Mouse (Mus musculus) hindlimb bud, embryonic 11.5 days (tissue): ENCODE measurements around the gene Lcn4.
"Not testable (repeated sequence)": the region's sequence is repeated elsewhere in the genome, so short reads cannot be mapped to it uniquely, and the experiment has no call there.

Experiments used
- DNase-seq: peaks from one replicate; pipeline ENCODE4 v3.0.0-alpha.2; 2012; ENCODE audit warnings: low read depth, low spot score; ENCODE audit errors: extremely low spot score

Lcn4 gene

GRCm38 (mm10) chr2:26671182-26671581 is at the start of gene Lcn4:
TSS of gene Lcn4 (minus strand) at chr2:26671282.
- no peak for DNase-seq

DNA sequence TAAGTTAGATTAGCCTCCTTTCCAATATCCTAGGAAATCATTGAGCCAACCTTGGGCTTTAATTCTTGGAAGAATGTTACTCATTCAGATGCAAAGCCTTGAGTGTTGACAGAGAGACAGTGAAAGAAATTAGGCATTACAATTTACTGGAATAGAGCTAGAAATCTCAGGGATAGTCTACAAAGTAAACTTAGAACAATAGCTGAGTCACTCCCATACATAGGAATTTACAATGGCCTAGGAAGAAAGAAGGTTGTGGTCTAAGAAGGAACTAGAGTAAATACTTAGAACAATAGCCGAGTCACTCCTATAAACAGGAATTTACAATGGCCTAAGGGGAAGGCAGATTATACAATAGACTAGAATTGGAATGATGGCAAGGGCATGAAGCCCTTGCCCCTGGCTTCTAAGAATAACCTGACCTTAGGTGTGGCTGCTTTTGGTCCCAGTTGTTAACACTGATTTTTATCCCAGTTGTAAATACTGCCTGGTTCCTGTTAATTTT is 15.1 kb upstream of the Lcn4 start:
- no peak for DNase-seq

- no peak for DNase-seq
These were observed 2.3 kb downstream of the Lcn4 start for GRCm38 (mm10) chr2:26668746-26669145.

- DNase-seq, result not testable (repeated sequence)
These were observed 7.5 kb downstream of the Lcn4 start for GRCm38 (mm10) chr2:26663551-26663950.

GRCm38 (mm10) chr2:26663112-26663511 is 8.0 kb downstream of the Lcn4 start:
- no peak for DNase-seq

- no peak for DNase-seq
These were observed 8.6 kb downstream of the Lcn4 start for GRCm38 (mm10) chr2:26662509-26662882.

GRCm38 (mm10) chr2:26661768-26662508 is 9.1 kb downstream of the Lcn4 start:
- DNase-seq, result no peak

GRCm38 (mm10) chr2:26661143-26661752 is 9.8 kb downstream of the Lcn4 start:
- no peak for DNase-seq

- DNase-seq, result no peak
These were observed 13.7 kb downstream of the Lcn4 start for GRCm38 (mm10) chr2:26657426-26657825.

- no peak for DNase-seq
These were observed 16.4 kb downstream of the Lcn4 start for GRCm38 (mm10) chr2:26654687-26655086.

- DNase-seq, result peak; percentile 80
These were observed 24.3 kb downstream of the Lcn4 start for GRCm38 (mm10) chr2:26646643-26647293.

- DNase-seq, result no peak
These were observed 27.1 kb downstream of the Lcn4 start for GRCm38 (mm10) chr2:26643942-26644341.

- DNase-seq, result no peak
These were observed 30.0 kb downstream of the Lcn4 start for GRCm38 (mm10) chr2:26641006-26641647.

DNA sequence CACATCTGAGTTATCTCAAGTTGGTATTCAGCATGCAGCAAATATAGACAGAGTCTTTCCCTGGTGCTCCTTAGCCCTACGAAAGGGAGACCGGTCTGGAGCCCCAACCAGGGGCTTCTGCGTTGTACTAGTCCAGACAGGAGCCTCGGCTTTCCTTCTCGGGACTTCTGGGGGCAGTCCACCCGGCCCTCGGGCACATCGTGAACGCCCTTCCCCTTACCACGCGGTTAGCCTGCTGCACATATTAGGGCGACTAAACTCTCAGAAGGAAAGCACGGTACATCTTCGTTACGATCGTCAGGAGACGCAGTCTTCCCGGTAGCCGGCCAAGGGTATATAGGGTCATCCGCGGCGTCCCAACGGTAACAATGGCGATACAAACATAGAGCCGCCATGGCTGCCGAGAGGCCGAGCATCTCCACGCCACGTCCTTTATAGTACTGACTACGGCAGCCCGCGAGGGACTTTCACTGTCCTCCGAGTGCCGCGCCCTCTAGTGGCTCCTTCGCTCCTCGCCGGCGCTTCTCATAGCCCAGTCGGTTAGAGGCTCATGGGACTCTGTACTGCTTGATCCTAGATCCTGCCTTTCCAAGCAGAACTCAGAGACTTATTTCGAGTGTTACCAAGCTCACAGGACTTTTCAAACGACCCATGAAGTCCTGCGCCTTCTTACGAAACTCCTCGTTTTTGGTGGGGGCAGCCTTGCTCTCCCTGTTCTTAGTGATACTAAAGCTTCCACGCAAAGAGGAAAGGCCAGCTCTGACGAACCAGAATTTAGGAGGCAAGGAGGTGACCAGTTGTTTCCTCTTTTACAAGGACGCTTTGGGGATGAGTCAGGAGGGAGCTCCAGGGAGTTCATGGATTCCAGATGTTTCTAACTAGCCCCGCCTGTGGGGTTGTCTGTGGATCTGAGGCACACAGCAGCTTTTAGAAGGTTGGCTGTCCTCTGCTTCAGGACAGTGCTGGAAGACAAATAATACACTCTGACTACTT is 30.9 kb downstream of the Lcn4 start:
- DNase-seq, result peak; percentile 88

DNA sequence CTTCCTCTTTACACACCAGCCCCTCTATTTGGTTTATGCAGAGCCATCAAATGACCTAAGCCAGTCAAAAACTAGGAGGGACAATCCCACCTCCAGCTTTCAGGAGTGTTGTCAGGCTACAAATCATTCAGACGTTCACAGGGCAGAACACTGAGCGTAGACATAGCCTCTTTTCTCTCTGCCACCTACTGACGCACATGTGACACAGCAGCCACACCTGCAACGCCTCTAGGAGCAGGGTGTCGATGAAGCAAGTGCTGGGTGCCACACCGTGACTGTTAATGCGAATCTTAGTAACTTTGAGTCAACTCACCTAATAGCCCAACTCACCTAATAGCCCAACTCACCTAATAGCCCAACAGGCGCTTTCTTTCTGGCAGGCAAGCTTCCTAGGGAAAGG is 32.0 kb downstream of the Lcn4 start:
- DNase-seq, result no peak

DNA sequence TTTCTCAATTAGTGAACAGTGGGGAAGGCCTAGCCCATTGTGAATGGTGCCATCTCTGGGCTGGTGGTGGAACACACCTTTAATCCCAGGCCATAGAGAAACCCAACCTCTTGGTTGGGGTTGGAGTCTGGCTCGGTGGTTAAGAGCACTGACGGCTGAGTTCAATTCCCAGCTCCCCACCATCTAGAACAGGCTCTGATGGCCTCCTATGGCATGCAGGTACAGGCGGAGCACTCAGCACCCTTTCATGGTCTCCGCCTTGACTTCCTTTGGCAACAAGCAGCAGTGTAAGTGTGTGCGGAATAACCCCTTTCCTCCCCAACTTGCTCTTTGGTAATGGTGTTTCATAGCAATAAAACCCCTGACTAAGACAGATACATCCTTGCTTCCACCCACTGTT is 32.5 kb downstream of the Lcn4 start:
- no peak for DNase-seq

GRCm38 (mm10) chr2:26638039-26638438 is 33.0 kb downstream of the Lcn4 start:
- DNase-seq, result no peak

DNA sequence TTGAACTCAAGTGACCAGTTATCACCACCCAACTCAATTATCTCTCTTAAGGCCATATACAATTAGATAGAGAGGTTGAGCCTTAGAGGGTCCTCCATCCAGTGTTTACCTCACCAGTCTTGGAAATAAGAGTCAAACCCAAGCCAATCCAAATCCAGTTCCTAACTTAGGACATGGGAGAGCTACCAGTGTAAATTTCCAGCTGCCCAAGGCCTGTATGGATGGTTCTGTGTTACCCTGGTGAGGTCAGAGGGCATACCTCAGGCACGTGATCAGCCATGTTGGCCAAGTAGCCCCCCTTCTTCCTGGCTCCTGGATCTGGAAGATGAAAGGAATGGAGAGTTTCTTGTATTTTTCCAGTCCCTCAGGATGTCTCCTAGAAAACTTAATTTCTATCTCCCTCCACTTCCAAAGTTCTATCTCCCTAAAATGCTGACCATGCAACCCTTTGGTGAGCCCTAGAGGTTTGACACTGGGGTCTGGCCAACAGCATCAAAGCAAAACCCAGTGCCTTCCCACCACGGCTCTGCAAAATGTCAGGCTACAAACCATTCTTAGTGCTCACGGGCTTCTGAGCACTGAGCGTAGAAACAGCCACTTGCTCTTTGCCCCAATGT is 33.7 kb downstream of the Lcn4 start:
- no peak for DNase-seq

GRCm38 (mm10) chr2:26636325-26636635 is 34.8 kb downstream of the Lcn4 start:
- DNase-seq, result no peak
